14 mouse cellular contexts compared by ENCODE assay signal in genomic region chr12:107752126-107752525, GRCm38 (mm10).
DNase-seq lines count a peak whose midpoint lies in the region; ATAC-seq and TF ChIP-seq lines count a peak whose summit lies in the region.
"Had no signal": no experiment of that assay in that cellular context is flagged by ENCODE, and none has a peak within 500 bp of the region (broad histone marks: within the 10 kb centered on the region; RNA-seq: fewer than 3 reads in every experiment).

No protein-coding gene starts in this region.

- no peak overlapping the region for H3K4me3 ChIP-seq in heart, embryonic 11.5 days (ENCODE audit: low read depth, low read length)
- H3K4me3 ChIP-seq in intestine, postnatal 0 days (ENCODE audit: low read depth, low read length): no peak overlapping the region
- H3K4me3 ChIP-seq: forebrain, embryonic 12.5 days; limb, embryonic 12.5 days; neural tube, embryonic 12.5 days had no signal

- H3K27me3 ChIP-seq in heart, embryonic 11.5 days (ENCODE audit: control insufficient read depth, insufficient read depth, low read length): no peaks in the 10 kb centered on the region
- H3K27me3 ChIP-seq in intestine, postnatal 0 days (replicated peaks; ENCODE audit: control insufficient read depth, insufficient read depth, low read length): no peaks in the 10 kb centered on the region
- H3K27me3 ChIP-seq: neural tube, embryonic 12.5 days had no signal

- H3K4me1 ChIP-seq in heart, embryonic 11.5 days (ENCODE audit: control insufficient read depth, insufficient read depth, low read length): peaks cover 17% of the 10 kb centered on the region
- H3K4me1 ChIP-seq in intestine, postnatal 0 days (replicated peaks; ENCODE audit: control insufficient read depth, insufficient read depth, low read length): peaks cover 14% of the 10 kb centered on the region

- H3K27ac ChIP-seq in heart, embryonic 11.5 days (ENCODE audit: low read depth, low read length): no peak overlapping the region
- no peak overlapping the region for H3K27ac ChIP-seq in intestine, postnatal 0 days (ENCODE audit: low read depth, low read length)
- H3K27ac ChIP-seq: limb, embryonic 12.5 days; neural tube, embryonic 12.5 days had no signal

- no peak overlapping the region for H3K9ac ChIP-seq in heart, embryonic 11.5 days (ENCODE audit: low read depth, low read length)
- no peak overlapping the region for H3K9ac ChIP-seq in intestine, postnatal 0 days (ENCODE audit: low read depth, low read length)
- H3K9ac ChIP-seq: limb, embryonic 12.5 days; neural tube, embryonic 12.5 days had no signal

- peak; percentile 36 to 55 for DNase-seq in heart, adult 9 months (ENCODE audit: low spot score in 2 of 2)
- DNase-seq in MN1 (ENCODE audit: low spot score): peak; percentile 50
- DNase-seq in adrenal gland, adult 2 months: peak; percentile 84
- DNase-seq in left cerebral cortex, postnatal 4 days: no peak
- no peak for DNase-seq in frontal cortex, adult 2 months (ENCODE audit: extremely low spot score in 1 of 2, low spot score in 1 of 2)
- DNase-seq: cerebellum, adult 8-10 months; kidney, postnatal 10 days; lung, adult 18-20 months had no signal

- ATAC-seq in heart, embryonic 11.5 days (replicated peaks; ENCODE audit: insufficient number of reproducible peaks, low FRiP score, low TSS enrichment): no peak
- ATAC-seq in intestine, postnatal 0 days: no peak
- no peak for ATAC-seq in activated CD4-positive, CD25-positive, alpha-beta regulatory T cell, adult 4 months

- WGBS in heart, embryonic 11.5 days (ENCODE audit: insufficient replicate concordance): 55% methylated on average over 7 of the region's 7 CpGs
- 45% methylated on average over 7 of the region's 7 CpGs for WGBS in intestine, postnatal 0 days

- H3K9me3 ChIP-seq in heart, embryonic 11.5 days (replicated peaks; ENCODE audit: control insufficient read depth, low read length): no peaks in the 10 kb centered on the region
- H3K9me3 ChIP-seq in intestine, postnatal 0 days (ENCODE audit: control insufficient read depth): no peaks in the 10 kb centered on the region
- H3K9me3 ChIP-seq: forebrain, embryonic 12.5 days; limb, embryonic 12.5 days; neural tube, embryonic 12.5 days had no signal

- no peaks in the 10 kb centered on the region for H3K36me3 ChIP-seq in heart, embryonic 11.5 days (ENCODE audit: control insufficient read depth, insufficient read depth, low read length)
- no peaks in the 10 kb centered on the region for H3K36me3 ChIP-seq in intestine, postnatal 0 days (ENCODE audit: control insufficient read depth, insufficient read depth)
- H3K36me3 ChIP-seq: forebrain, embryonic 12.5 days; limb, embryonic 12.5 days; neural tube, embryonic 12.5 days had no signal

- intact Hi-C loops in left cerebral cortex, postnatal 4 days (cut with DNase I): no loop called here

- no peak overlapping the region for H3K4me2 ChIP-seq in heart, embryonic 11.5 days
- peak overlapping the region; percentile 30 for H3K4me2 ChIP-seq in intestine, postnatal 0 days (replicated peaks; ENCODE audit: low read depth)
- H3K4me2 ChIP-seq: limb, embryonic 12.5 days; neural tube, embryonic 12.5 days had no signal

- no peak for TF ChIP-seq CTCF in intestine, postnatal 0 days (IDR thresholded peaks at IDR 0.05; ENCODE audit: low read depth)

Comparison
In these comparisons a context has a peak if more than half of its experiments do, and no peak if none do; other contexts are left out.
1. DNase-seq: peak in heart, adult 9 months (2 of 2), MN1 (single experiment) and adrenal gland, adult 2 months (single experiment); none in left cerebral cortex, postnatal 4 days (single experiment) and frontal cortex, adult 2 months (0 of 2).